Mouse (Mus musculus) spleen, adult 18-20 months (tissue): ENCODE measurements around the gene Cx3cl1.

Experiments
- DNase-seq, 2 experiments: peaks; one replicate each; pipeline ENCODE4 v3.0.0; 2022; ENCODE audit warnings: mixed read lengths in 2 of 2

Cx3cl1 gene

GRCm38 (mm10) chr8:94771941-94772670 lies at the start of gene Cx3cl1:
Cx3cl1 (plus strand) TSS chr8:94772009.
- DNase-seq = no peak

DNA sequence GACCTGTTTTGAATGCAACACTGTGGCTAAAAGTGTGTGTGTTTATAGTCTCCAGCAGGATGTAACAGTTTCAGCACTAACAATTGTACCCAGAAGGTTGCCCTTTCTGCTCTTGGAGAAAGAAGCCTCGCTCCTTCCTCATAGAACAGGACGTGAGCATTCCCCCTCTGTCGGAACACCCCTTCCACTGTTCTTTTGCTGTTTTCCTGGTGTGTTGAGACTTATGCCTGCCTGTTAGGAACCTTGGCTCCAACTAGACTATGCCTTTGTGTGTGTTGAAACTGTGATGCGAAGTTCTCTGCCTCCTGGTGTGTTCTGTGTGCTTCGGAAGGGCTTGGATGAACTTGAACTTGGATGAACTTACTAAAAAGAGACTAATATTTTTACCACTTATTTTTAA lies 45.8 kb upstream of the Cx3cl1 start:
- no peak for DNase-seq

DNA sequence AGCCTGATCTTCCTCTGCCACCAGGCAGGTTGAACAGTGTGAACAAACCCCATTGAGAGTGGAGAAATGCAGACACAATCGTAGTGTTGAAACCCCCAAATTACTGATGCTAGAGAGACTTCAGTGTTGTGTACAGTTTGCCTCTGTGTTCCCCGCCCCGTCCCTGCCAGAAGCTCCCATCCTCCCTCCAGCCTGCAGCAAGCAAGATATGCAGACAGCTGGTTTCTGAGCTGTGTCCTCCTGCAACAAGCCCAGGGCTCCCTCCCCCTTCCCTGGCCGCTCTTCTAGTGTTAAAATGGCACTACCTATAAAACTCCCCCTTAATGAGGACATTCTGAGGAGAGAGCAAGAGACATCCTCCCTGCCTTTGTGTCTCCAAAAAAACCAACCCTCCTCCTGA lies 42.5 kb upstream of the Cx3cl1 start:
- DNase-seq = no peak

DNA sequence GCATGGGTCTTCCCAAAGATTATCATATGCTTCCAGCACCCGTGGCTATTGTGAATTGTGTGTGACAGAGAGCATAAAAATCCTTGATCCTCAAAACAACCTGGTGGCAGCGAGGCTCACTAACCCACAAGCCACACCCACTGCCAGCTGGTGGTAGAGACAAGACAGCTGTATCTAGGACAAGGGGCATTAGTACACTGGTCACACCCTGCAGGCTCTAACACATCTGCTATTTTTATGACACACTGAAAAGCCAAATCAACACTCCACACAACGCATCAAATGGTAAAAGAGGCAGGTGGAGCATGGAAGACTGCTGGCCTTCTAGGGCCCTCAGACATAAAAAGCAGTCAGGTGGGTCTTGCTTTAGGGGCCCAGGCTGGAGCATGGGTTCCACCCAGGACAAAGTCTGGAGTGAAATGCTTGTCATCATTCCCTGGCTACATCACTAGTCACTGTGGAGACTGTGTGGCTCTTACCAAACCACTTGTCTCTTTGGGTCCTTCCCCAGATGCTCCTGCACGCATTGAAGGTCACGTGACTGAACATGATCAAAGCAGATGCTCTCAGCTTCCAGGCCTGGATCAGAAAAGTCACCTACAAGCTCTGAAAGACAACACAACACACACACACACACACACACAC lies 37.9 kb upstream of the Cx3cl1 start:
- no peak for DNase-seq

DNA sequence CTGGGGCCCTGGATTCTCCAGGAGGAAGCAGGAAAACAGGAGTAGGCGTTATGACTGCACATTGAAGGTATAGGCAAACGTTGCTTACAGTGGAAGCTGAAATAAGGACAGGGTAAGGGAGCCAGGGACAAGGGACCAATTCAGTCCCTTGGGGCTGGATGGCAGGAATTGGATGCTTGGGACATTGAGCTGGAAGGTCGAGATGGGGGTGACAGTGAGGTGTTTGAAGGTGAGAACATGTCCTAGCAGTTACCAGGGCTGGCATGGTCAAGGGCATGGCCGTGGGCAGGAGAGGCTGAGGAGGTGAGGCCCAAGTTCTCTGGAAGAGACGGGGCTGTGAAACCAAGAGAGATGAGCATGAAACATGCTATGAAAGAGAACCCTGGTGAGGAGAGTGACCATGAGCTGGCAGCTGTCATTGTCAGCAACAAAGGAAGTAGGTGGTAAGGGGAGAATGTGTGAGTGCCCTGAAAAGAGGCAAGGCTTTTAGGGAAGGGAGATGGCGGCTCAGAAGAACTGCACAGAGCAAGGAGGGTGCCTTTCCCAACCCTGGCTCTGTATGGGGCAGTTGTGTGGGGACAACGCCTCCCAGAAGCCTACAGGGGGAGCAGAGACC lies 37.0 kb upstream of the Cx3cl1 start:
- no peak for DNase-seq

DNA sequence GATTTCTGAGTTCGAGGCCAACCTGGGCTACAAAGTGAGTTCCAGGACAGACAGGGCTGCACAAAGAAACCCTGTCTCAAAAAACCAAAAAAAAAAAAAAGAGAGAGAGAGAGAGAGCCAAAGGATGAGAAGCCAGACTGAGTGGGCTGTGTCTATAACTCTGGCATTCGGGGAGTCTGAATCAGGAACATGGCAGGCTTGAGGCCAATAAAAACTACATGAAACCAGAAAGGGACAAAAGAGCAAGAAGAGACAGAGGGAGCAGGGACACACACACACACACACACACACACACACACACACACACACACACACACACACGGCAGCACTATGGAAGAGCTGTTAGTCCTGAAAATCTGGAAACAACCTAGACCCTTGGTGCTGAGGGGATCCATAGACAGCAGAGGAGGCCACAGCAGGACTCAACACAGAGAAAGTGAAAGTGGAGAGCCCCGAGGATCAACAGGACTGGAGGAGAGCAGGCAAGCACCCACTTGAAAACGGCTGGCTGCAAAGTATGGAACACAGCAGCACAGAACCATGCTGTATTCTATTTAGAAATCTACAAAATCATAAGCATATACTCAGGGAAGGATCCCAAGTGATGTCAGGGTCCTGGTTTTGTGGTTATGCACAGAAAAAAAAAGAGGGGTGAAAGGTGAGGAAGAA lies 36.2 kb upstream of the Cx3cl1 start:
- no peak for DNase-seq

GRCm38 (mm10) chr8:94739829-94740228 lies 32.0 kb upstream of the Cx3cl1 start:
- DNase-seq = peak; percentile 17 to 19

DNA sequence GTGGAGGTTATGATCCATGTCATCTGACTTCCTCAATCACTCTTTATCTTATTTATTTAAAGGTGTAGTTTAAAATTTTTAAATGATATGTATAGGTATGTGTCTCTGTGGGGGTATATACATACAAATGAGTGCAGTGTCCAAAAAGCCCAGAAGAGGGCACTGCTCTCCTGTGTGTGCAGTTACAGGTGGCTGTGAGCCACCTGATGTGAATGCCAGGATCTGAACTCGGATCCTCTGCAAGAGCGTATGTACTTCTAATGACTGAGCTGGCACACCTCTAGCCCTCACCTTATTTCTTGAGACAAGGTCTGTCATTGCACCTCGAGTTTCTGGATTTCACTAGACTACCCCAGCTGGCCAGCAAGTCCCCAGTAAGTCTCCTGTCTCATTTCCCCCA lies 31.2 kb upstream of the Cx3cl1 start:
- no peak for DNase-seq

DNA sequence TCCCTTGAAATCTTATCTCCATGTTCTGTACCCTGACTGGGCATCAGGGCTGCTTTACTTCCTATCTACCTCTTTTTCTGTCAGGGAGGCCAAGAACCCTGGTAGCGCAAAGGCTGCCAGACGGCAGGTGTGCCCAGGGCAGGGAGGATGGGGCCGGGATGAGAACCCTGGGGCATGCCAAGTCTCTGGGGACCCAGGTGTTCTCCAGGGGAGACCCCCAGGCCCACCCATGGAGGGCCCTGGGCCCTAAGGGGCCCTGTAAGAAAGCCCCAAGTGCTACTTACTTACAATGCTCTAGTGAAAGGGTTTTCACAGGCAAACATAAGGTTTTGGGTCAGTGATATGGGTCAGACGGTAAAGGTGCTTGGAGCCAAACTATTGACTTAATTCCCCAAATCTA lies 30.1 kb upstream of the Cx3cl1 start:
- no peak for DNase-seq

- no peak for DNase-seq
Measured at GRCm38 (mm10) chr8:94744484-94744883, 27.3 kb upstream of the Cx3cl1 start.

DNA sequence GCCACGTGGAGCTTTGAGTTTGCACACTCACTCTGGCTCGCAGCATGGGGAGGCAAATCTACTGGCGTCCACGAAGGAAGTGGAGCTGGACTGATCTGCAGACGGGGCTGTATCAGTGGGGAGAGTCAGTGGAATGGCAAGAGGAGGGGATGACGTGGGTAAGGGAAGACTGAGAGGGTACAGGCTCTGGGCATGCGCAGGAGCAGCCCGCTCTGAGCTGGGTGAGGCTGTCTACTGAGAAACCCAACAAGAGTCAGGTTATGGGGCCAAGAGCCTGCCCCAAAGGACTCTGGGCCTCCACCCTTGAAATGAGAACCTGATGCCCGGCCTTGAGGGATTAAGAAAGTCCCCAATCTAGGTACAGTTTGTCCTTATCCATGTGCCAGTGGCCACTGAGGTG lies 26.8 kb upstream of the Cx3cl1 start:
- DNase-seq = no peak

DNA sequence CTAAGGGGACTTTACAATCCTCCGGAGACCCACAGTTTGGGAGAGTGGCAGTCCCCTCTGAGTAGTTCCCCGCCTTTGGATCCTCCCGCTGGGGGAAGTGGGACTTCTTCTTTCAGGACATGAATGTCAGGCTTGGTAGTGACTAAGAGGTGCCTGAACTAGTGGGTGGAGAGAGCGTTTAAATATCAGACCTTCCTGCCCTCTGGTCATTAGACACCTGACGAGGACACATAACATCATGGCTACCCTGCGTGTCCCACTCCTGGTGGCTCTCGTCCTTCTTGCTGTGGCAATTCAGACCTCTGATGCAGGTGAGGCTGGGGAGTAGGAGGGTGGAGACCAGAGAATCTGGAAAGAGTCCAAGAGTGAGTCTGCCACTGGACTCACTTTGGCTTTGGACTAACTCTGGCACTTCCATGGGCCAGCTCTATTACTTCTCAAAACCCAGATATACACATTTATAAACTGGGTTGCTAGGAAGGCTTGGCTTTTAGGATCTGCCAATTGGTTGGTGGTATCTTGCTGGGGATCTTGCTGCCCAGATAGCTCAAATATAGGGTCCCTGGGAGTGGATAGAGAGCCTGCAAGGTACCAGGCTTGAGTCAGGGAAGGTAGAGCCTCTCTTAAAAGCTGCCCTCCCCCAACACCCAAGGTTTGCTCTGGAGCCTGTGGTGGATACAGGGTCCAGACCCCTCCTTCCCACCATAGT lies 26.2 kb upstream of the Cx3cl1 start, which contains the start of gene Ccl22:
TSS of gene Ccl22 (plus strand) at position 115 of the 709 bp plus-strand sequence.
- no peak for DNase-seq

DNA sequence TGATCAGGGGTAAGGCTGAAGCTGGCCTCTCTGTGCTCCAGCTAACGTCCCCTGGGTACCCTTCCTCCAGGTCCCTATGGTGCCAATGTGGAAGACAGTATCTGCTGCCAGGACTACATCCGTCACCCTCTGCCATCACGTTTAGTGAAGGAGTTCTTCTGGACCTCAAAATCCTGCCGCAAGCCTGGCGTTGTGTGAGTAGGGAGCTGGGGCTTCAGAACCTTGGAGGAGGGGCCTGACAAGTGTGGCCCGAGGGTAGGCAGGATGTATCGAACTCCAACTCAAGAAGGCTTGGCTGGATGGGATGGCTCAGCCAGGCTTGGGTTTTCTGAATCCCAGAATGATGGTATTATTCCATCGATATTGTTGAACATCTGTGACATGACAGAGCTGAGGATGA lies 25.0 kb upstream of the Cx3cl1 start:
- DNase-seq = no peak

- DNase-seq = no peak
Measured at GRCm38 (mm10) chr8:94748363-94748762, 23.4 kb upstream of the Cx3cl1 start.

GRCm38 (mm10) chr8:94749942-94750341 lies 21.9 kb upstream of the Cx3cl1 start:
- no peak for DNase-seq

- DNase-seq = no peak
Measured at GRCm38 (mm10) chr8:94751023-94751849, 20.6 kb upstream of the Cx3cl1 start.

DNA sequence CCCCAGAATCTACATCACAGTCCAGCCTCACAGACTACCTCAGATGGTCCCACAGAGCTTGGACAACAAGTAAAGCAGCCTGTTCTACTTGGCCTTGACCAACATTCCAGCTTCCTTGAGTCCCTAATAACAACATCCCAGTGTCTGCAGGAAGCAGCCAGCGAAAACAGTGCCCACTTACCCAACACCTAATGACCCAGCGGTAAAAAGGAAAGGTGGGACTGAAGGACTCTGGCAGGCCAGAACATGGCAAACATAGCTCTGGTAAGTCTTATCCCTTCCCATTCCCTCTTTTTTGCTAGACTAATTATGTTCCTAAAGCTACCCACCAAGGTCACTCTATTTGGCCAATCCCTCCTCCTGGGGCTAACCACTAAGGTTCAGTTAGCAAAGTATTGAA lies 17.8 kb upstream of the Cx3cl1 start:
- DNase-seq = no peak

DNA sequence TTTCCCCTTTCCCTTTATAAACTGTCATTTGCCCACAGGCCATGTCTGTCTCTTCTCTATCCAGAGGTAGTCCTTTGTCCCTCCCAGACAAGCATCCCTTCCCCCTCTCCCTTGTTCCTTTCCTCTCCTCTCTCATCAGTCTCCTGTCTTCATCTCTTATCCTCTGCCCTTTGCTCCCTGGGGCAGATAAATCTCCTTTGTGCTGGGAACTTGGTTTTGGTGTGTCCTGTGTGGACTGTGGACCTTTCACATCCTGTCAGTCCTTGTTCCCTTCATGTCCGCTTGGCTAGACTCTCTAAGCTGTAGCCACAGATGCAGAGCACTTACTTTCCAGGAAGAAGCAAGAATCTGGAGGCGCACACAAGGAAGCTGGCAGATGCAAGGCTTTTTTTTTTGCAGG lies 17.3 kb upstream of the Cx3cl1 start:
- DNase-seq = no peak

DNA sequence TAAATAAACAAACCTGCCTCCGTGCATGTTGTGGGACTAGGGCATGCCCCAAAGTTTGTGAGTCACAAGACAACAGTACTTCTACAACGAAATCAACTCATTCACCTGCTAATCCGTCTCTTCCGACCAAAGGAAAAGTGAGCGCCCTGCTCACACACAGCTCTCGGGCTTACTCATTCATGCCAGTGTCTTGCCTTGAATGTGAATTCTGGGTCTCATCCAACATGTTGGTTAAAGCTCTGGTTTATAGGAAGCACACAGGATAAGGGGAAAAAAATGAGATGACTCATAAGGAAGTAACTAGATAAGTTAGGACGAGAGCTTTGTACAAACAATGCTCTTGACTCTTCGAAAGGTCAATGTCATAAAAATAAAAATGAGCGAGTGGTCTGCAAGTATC lies 4.8 kb upstream of the Cx3cl1 start:
- no peak for DNase-seq

GRCm38 (mm10) chr8:94770945-94771344 lies 864 bp upstream of the Cx3cl1 start:
- DNase-seq = no peak

- no peak for DNase-seq
Measured at GRCm38 (mm10) chr8:94773048-94773447, 1.2 kb downstream of the Cx3cl1 start.

DNA sequence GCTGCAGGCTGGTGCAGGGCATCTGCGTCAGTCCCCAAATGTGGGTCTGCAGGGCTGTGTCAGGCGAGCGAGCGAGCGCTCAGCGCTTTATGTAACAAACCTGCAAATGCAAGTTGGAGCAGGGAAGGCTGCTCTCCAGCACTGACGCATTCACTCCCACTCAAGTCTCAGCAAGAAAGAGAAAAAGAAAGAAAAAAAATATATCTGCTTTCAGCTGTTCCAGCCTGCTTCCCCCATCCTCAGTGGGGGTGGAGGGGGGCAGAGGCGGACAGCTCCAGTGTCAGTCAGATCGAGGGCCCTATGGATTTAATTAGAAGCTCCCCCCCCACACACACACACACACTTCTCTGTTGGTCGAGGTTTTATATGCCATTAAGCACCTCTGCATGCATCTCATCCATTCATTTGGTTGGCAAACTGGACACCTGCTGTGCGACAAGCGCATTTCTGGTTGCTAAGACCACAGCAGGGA lies 1.9 kb downstream of the Cx3cl1 start:
- no peak for DNase-seq
